Mouse (Mus musculus): ENCODE measurements around the gene Gm44503.

The Gm44503 gene

DNA sequence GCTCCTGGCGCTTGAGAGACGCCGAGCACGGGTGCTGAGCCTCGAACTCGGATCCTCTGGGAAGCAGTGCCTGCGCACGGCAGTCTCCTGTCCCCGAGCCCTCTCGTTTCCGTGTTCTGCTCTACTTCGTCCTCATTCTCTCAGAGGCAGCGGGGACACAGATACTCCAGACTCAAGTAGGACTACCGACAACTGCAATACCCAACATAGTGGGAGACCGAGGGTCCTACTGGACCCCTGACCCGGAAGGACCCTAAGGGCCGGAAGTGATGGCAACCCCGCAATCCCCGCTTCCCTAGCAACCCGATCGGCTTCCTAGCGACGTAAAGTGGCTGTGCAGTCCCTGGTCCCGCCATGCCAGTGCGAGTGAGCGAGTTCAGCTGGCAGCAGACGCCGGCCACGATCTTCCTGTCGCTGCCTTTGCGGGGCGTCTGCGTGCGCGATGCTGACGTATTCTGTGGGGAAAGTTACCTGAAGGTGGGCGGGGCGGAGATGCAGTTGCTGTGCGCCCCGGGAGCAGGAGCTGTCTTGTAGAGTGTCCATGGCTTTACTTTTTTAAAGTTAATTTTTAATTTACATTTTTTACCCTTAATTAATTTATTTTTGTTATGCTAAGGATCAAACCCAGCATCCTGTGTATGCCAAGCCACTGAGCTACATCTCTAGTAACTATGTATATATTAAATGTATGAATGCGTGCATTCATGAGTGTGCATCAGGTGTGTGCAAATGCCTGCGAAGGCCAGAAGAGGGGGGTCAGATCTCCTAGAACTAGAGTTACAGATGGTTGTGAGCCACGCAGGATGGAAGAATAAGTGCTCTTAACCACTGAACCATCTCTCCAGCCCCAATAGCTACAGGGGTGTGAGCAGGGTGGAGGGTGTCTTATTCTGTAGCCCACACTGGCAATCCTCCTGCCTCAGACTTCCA lies at the start of gene Gm44503, which contains the start of gene Dyx1c1:
Gene Gm44503 (plus strand): TSS at position 332 of the 930 bp plus-strand sequence.
Gene Dyx1c1 (plus strand): TSS at position 265 of the 930 bp plus-strand sequence.
- DNase-seq, result peak; percentile 65 to 68

DNA sequence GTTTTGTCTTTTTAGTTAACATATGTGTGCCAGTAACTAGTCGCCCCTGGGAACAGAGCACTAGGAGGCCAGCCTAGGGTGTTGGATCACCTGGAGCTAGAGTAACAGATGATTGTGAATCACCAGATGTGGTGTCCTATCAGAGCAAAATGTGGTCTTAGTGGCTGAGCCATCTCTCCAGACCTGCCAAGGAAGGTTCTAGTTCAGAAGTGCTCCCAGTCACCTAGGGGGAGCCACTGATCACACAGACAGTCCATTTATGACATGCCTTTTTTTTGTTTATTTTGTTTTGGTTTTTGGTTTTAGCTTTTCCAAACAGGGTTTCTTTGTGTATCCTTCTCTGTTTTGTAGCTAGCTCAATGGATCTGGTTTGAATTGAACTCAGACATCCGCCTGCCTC lies 47.3 kb upstream of the Gm44503 start:
- DNase-seq, result no peak

DNA sequence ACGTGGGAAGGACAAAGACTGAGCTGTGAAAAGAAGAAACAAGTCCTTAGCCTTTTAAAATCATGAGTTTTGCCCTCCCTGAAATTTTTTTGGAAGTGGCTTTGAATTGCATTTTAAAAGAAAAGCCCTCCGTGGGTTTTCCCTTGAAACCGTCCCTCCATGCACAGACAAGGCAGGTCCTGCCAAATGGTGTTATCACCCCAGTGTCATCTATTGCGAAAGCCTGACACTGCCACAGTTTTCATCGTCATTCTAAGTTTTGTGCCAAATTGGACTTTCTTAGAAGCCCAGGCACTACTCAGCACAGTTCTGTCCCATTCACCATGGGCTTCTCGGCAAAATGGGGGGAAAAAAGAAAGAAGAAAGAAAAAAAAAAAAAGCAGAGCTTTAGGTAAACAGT lies 45.1 kb upstream of the Gm44503 start:
- DNase-seq, result no peak

DNA sequence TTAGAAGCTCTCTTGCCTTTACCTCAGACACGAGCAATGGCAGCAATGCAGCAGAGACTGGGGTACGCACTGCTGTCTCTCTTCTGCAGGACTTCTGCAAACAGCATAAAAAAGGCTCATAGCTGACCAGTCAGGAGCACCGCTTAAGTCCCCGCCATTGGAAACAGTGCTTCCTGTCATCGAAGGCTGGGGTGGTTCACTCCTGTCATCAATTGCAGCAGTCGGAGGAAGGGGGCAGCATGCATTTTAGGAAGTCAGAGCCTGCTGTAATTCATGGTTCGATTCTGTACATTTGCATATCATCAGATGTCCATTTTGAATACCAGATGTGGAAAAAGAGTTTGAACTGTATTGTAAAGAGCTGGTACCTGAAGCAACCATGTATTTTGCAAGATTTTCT lies 42.9 kb upstream of the Gm44503 start:
- no peak for DNase-seq

DNA sequence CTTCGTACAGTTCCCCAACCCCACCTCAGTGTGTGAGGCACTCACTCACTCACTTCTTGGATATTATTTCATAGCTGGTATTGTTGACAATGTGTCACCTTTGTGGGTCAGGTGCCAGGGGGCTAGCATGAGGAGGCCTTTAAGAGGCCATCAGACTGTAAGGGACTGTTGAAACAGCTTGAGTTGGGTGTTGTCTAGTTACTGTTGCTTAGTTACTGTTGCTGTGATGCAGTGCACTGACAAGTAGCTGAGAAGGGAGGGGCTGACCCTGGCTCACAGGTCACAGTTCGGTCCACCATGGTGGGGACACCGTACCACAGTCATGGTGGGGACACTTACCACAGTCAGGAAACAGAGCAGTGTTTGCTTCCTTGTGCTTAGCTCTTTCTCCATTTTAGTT lies 35.6 kb upstream of the Gm44503 start:
- no peak for DNase-seq

DNA sequence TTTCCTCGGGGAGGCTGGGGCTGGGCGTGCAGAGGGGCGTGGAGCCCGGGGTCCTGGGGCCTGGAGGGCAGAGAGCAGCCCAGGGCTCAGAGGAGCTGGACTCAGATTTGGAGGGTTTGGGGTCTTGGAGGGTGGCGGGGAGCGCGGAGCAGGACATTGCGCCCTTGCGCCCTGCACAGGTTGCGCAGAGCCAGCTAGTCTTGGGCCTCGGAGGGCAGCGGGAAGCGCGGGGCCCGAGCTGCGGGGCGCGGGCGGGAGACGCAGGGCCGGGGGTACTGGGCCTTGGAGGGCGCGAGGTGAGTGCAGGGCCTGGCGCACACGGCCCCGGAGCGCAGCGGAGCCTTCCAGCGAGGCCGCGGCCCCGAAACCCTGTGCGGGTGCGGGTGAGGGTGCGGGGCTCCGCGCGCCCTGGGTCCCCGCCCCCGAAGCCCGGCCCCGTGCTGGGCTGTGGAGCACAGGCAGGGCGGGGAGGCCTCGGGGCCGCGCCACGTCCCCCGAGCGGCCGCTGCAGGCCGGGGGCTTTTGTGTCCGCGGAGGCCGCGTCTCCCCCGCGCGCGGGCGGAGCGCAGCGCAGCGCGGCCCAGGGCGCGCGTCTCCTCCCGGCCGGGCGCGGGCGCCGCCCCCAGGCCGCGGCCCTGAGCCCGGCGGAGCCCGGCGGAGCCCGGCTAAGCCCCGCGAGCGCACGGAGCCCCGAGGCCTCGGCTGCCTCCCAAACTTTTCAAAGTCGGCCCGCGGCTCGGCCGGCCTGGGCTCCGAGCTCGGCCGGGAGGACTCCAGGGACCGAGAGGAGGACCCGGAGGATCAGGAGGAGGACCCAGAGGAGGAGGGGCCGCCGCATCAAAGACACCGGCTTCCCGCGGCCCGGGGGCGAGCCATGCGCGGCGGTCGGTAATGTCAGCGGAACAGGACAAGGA lies 33.4 kb upstream of the Gm44503 start, which contains the start of gene Pygo1:
Gene Pygo1 (plus strand): TSS at position 625 of the 914 bp plus-strand sequence.
- peak; percentile 31 to 54 for DNase-seq

DNA sequence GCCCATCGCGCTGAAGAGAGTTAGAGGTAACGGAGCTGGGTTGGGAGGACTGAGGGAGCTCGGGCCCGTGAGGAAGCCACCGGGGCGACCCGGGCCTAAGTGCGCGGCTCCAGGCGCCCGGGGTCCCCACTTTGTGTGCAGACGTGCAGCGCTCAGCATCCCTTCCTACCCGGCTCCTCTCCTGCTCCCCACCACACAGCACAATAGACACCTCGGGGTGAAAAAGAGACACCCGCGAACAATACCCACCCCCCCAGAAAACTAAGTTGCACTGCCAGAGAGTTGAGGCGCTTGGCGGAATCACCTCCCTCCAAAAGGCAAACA lies 32.8 kb upstream of the Gm44503 start:
- DNase-seq, result no peak

DNA sequence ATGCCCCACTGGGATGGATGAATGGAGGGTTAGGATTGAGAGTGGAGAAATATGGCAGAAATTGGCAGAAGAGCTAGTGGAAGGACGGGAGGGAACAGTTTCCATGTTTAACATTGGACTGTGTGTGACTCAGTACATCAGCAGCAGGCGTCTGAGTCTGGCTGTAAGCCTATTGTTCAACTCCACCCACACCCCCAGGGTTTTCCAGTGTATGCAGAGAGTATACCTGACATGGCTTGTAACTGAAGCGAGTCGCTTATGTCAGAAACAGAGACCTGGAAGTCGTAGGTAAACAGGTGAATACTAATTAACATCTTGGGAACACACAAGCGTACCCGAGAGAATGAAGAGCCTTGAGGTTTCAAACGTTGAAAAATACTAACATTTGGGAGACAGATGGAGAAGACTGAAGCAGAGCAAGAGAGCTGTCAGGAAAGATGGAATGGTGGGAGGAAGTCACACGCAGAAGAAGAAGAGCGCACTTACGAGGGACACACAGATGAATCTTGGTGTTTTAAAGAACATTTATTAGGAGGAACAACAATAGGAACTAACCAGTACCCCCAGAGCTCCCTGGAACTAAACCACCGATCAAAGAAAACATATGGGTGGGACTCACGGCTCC lies 27.4 kb upstream of the Gm44503 start:
- no peak for DNase-seq

DNA sequence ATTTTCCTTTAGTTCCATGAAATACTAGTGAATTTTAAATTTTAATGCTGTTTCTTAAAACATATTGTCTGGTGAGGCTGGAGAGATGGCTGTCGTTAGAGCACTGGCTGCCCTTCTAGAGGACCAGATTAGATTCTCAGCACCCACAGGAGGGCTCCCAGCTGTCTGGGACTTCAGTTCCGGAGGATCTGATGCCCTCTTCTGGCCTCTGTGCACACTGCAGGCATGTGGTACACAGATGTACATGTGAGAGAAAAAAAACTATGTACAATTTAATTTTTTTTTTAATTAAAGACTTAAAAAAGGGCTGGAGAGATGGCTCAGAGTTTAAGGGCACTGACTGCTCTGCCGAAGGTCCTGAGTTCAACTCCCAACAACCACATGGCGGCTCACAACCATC lies 23.3 kb upstream of the Gm44503 start:
- no peak for DNase-seq

DNA sequence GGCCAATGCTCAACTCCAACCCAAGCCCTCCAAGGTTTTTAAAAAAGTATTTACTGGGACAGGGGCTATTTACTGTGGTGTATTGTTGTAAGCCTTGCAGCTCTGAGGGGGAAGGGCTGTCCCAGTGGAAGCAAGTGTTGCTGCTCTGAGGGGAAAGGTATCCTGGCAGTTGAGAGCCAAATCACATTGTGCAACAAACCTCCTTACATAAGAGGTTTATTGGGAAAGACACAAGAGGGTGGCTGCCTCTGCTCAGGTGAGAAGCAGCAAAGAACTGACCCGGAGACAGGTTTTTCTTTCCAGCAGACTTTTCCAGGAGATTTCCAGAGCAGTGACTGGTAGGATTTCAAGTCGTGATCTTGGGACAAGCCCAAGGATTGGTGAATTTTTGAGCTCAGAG lies 22.4 kb upstream of the Gm44503 start:
- DNase-seq, result no peak

DNA sequence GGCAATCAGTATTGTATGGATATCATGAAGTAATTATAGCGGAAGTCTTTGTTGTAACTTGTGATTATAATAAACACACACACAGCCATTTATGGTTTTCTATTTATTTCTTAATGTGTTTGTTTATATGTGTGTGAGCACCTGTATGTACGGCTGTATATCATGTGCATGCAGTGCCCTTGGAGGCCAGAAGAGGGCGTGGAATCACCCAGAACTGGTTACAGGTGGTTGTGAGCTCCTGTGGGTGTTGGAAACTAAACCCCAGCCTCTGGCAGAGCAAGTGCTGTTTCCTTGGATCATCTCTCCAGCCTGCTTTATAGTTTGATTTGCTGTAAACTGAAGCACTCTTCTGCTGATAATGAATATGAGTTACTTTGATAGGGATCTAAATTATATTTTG lies 15.2 kb upstream of the Gm44503 start:
- no peak for DNase-seq

DNA sequence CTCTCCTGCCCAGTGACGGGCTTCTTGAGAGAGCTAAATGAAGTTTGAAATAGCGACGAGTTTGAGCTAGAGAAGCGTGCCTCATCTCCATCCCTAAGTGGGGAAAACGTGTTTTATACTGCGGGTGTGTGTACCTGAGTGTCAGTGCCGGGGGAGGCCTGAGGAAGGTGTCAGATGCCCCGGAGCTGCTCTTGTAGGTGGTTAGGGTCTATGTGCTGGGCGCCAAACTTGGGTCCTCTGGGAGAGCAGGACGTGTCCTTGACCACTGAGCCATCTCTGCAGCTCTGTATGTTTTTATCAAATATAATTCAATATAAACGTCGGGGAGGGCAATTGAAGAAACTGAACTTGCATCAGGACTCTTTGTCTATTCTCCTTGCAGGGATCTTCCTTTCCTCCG lies 14.4 kb upstream of the Gm44503 start:
- no peak for DNase-seq

DNA sequence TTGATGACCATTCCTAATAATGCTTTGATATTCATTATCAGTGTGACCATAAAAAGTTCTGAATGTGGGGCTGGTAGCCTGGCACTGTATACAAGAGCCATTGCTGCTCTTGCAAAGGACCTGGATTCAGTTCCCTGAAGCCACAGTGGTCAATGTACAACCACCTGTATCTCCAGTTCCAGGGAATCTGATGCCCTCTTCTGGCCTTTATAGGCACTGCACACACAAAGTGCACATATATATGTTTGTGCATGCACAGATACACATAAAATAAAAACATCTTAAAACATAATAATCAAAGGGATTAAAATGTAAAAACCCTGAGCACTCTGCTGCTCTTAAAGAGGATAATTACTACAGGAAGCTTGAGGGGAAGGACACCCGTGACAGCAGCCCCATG lies 11.6 kb upstream of the Gm44503 start:
- no peak for DNase-seq

DNA sequence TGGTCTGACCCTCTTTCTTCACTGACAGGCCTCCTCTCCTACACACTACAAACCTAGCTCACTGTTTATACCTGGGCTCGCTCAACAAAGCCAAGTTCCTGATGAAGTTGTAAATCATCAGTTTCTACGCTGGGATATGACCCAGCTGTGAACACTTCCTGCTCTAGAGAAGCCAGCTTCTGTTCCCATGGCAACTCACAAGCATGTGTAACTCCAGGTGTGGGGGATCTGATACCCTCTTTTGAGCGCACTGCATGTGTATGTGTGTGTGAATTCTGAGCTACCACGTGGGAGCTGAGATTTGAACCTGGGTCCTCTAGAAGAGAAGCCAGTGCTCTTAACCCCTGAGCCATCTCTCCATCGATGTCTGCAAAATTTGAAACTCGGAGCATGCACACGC lies 9.1 kb upstream of the Gm44503 start:
- DNase-seq, result no peak

DNA sequence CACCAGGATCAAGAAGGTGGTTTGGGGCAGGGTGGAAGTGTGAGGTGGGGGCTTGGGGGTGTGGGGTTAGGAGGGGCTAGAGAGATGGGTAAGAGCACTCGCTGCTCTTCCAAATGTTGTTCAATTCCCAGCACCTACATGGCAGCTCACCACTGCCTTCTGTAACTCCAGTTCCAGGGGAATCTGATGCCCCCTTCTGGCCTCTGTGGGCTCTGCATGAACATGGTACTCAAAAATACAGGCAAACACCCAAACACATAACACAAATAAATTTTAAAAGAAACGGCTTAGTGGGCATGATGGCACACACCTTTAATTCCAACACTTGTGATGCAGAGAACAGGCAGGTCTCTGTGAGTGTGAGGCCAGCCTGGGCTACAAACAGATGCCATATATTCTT lies 3.9 kb upstream of the Gm44503 start:
- no peak for DNase-seq

DNA sequence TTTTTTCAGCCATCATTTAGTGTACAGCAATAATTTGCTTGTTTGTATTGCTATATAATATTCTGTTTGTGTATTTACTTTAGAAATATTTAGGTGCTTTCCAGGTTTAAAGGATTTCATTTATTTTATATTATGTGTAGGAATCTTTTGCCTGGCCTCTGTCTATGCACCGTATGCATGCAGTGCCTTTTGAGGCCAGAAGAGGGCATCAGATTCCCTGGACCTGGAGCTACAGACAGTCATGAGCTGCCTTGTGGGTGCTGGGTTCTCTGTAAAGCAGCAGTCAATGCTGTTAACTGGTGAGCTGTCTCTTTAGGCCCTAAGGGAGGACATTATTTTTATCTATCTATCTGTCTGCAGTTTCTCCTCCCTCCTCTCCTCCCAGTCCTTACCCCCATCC lies 3.1 kb upstream of the Gm44503 start:
- peak; percentile 50 to 61 for DNase-seq

DNA sequence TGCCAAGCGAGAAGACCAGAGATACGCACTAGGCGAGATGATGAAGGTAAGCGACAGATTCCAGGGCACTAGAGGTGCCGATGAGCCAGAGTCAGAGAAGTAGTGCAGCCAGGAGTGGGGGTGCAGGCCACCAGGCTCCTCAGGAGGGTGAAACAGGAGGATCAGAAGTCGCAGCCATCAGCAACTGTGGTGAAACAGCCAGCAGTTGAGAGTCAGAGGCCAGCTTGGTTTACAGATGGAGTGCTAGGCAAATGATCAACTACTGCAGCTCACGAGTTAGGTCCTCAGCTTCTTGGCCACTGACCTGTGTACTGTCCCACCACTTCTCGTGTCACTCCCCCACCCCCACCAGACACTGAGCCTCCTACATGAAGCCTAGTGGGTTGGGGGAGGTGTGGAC lies 2.7 kb downstream of the Gm44503 start:
- DNase-seq, result no peak

DNA sequence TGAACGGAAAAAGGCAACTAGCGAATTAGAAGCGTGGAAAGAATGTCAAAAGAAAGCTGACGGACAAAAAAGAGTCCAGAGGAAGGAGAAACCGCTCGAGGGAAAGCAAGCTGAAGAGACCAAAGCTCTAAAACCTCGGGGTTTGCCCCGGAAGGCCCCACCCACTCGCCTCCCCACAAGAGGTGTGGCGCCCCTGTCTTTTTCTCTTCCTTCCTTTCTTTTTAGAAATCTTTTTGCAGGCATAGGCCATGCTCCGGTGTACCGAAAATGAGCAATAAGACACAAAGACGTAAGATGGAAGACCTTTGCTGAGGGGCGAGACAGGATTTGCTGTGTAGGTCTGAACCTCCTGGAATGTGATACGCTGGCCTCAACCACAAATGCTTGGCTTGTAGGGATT lies 3.3 kb downstream of the Gm44503 start:
- DNase-seq, result no peak

DNA sequence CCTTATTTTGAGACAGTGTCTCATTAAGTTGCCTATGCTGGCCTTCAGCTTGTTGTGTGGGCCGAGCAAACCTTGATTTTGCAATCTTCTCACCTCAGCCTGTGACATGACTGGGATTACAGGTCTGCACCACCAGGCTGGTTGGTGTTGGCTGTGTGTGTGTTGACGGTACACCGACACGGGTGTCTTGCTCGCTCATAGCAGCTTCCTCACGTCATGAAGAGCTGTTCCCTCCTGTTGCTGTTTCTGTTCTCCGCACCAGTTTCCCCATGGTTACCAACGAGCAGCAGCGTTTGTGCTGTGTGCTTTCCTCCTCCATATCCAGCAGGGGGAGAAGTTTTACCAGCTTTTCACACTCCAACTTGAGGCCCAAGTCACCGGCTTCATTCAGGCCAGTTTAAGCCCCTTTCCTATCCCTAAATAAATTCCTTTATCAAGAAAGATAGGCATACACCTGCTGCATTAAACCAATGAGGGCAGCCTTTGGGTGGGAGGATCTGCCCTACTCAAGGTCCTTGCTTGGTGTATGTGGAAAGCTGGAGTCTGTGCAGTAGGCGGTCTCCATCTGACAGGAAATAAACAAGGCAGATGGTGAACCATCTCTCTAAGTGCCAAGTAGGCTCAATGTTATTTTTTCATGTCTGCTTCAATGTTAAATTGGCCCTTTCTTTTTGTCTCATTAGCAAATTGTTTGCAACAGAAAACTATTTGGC lies 9.9 kb downstream of the Gm44503 start:
- DNase-seq, result peak; percentile 60 to 63

DNA sequence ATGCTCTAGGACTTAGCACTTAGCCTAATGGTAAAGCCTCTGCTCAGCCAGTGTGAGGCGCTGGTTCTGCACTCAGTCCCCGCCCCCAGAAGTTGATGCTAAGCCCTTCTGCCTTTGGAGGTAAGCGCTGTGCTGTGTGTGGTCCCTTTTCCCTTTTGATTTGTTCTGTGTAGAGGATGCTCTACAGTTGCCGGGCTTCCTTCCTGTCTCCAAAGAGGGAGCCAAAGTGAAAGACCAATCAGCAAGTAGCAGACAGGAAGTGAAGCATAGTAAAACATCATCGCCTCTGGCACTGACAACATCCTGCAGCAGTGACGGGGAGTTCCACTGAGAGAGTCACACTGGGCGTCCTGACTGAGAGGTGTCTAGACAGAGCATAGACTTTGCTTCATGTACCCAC lies 11.2 kb downstream of the Gm44503 start:
- DNase-seq, result no peak

DNA sequence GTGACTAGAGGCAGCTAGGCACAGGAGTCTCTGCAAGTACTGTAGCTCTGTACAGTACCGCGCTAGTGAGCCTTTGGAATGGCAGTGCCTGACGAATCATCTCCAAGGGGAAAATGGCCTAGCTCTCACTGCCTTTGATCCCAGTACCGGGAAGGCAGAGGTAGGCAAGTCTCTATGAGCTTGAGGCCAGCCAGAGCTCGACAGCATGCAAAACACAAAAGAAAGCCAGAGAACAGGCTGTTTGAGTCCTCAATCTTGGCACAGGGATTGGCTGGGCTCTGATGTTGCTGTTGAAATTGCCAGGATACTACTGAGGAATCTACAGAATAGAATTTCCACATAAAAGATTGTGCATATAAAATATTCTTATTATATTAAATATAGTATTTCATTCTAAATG lies 13.8 kb downstream of the Gm44503 start:
- DNase-seq, result no peak

DNA sequence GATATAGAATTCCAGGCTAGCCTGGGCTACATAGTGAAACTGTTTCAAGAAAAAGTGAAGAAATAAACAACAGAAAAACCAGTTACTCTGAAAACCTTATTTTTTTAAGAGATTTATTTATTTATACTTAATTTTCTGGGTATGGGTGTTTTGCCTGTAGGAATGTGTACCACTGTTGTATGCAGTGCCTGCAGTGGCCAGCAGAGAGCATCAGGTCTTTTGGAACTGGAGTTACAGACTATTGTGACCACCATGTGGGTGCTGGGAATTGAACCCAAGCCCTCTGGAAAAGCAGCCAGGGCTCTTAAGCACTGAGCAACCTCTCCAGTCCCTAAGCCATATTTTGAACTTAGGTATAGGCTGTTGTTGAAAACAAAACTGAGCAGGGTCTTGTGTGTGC lies 14.3 kb downstream of the Gm44503 start:
- DNase-seq, result no peak

DNA sequence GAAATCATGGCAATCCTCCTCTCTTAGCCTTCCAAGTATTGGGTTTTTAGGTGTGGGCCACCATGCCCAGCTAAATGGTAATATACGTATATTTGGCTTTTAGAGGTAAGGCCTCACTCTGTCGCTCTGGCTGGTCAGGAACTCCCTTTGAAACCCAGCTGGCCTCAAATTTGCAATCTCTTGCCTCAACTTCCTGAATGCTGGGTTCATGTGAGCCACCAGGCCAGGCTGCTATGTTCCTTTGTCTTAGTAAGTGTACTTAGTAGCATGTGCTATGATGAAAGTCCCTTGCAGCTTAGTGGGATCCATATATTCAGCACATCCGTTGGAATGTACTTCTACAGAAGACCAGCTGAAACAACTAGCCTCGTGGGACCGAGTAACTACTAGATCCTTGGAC lies 16.1 kb downstream of the Gm44503 start:
- no peak for DNase-seq
